13 mouse cellular contexts compared by ENCODE assay signal in the genomic region with DNA sequence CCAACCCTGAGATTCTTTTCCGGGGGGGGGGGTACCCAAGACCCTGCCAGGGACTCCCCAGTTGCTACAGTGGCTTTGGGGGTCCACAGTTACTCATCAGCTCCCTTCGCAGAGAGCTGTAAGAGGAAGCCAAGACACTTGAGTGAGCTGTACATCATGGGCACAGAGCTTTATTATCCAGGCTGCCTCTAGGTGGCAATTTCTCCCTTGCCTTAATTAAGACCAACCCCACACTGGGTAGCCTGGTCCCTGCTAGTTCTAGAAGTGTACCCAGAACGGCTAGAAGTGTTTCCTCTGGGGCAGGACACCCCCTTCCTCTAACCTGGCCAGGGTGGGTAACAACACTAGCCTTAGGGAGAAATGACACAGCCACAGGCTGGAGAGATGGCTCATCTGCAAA. TPM values are rescaled to one million over a fixed set of nuclear protein-coding genes. Genes with fewer than 3 reads are reported as not detected.
DNase-seq lines count a peak whose midpoint lies in the region; ATAC-seq and TF ChIP-seq lines count a peak whose summit lies in the region.
"Had no signal": no experiment of that assay in that cellular context is flagged by ENCODE, and none has a peak within 500 bp of the region (broad histone marks: within the 10 kb centered on the region; RNA-seq: fewer than 3 reads in every experiment).

No protein-coding gene starts in this region.

- 45% methylated on average over 3 of the region's 3 CpGs for WGBS in hindbrain, embryonic 15.5 days
- WGBS in hindbrain, embryonic 10.5 days = 53% methylated on average over 3 of the region's 3 CpGs
- WGBS in midbrain, embryonic 11.5 days = 55% methylated on average over 3 of the region's 3 CpGs
- 56% methylated on average over 3 of the region's 3 CpGs for WGBS in midbrain, embryonic 15.5 days
- WGBS in neural tube, embryonic 15.5 days = 36% methylated on average over 3 of the region's 3 CpGs

- H3K4me1 ChIP-seq in hindbrain, embryonic 15.5 days (replicated peaks) = peaks cover 25% of the 10 kb centered on the region
- H3K4me1 ChIP-seq in hindbrain, embryonic 10.5 days (replicated peaks) = peaks cover 32% of the 10 kb centered on the region
- peaks cover 8% of the 10 kb centered on the region for H3K4me1 ChIP-seq in midbrain, embryonic 11.5 days (ENCODE audit: control insufficient read depth, insufficient read depth, low read length)
- H3K4me1 ChIP-seq in midbrain, embryonic 15.5 days = peaks cover 24% of the 10 kb centered on the region
- peaks cover 28% of the 10 kb centered on the region for H3K4me1 ChIP-seq in neural tube, embryonic 15.5 days

- peak; percentile 40; the same call in 1 of the 2 replicates for TF ChIP-seq CTCF in brain, embryonic 14.5 days (IDR thresholded peaks at IDR 0.05; ENCODE audit: borderline replicate concordance, extremely low read depth, insufficient read depth, insufficient read length)

- H3K27me3 ChIP-seq in hindbrain, embryonic 15.5 days = peaks cover 5% of the 10 kb centered on the region; the same call in 1 of the 2 replicates
- peaks cover 45% of the 10 kb centered on the region for H3K27me3 ChIP-seq in hindbrain, embryonic 10.5 days (ENCODE audit: insufficient read depth, poor library complexity, severe bottlenecking)
- H3K27me3 ChIP-seq in midbrain, embryonic 11.5 days (ENCODE audit: control insufficient read depth, insufficient read depth, low read length) = peaks cover 17% of the 10 kb centered on the region
- peaks cover 15% of the 10 kb centered on the region for H3K27me3 ChIP-seq in midbrain, embryonic 15.5 days (replicated peaks)
- H3K27me3 ChIP-seq in neural tube, embryonic 15.5 days (replicated peaks) = peaks cover 22% of the 10 kb centered on the region

- no peak overlapping the region for H3K9ac ChIP-seq in hindbrain, embryonic 15.5 days
- no peak overlapping the region for H3K9ac ChIP-seq in midbrain, embryonic 11.5 days (ENCODE audit: low read length)
- no peak overlapping the region for H3K9ac ChIP-seq in midbrain, embryonic 15.5 days
- no peak overlapping the region for H3K9ac ChIP-seq in neural tube, embryonic 15.5 days (replicated peaks)
- H3K9ac ChIP-seq: embryonic facial prominence, embryonic 13.5 days had no signal

- H3K4me3 ChIP-seq in hindbrain, embryonic 15.5 days = no peak overlapping the region
- H3K4me3 ChIP-seq in hindbrain, embryonic 10.5 days = no peak overlapping the region
- no peak overlapping the region for H3K4me3 ChIP-seq in midbrain, embryonic 11.5 days (ENCODE audit: low read depth, low read length)
- H3K4me3 ChIP-seq in midbrain, embryonic 15.5 days = no peak overlapping the region
- H3K4me3 ChIP-seq in neural tube, embryonic 15.5 days (replicated peaks) = no peak overlapping the region
- H3K4me3 ChIP-seq: embryonic facial prominence, embryonic 13.5 days had no signal

- H3K27ac ChIP-seq in hindbrain, embryonic 15.5 days (replicated peaks) = no peak overlapping the region
- H3K27ac ChIP-seq in hindbrain, embryonic 10.5 days = no peak overlapping the region
- no peak overlapping the region for H3K27ac ChIP-seq in midbrain, embryonic 11.5 days (ENCODE audit: low read depth, low read length)
- H3K27ac ChIP-seq in midbrain, embryonic 15.5 days = no peak overlapping the region
- H3K27ac ChIP-seq in neural tube, embryonic 15.5 days (replicated peaks) = no peak overlapping the region
- H3K27ac ChIP-seq: embryonic facial prominence, embryonic 13.5 days had no signal

- peak; percentile 43; the same call in 1 of the 2 replicates for ATAC-seq in hindbrain, embryonic 15.5 days (ENCODE audit: low FRiP score, low read depth)
- 0 out of 2 replicates have a peak, but pooled peaks have one; percentile 22 for ATAC-seq in midbrain, embryonic 11.5 days (ENCODE audit: low FRiP score)
- ATAC-seq in midbrain, embryonic 15.5 days (replicated peaks) = no peak; the same call in 1 of the 2 replicates
- 0 out of 2 replicates have a peak, but pooled peaks have one; percentile 22 for ATAC-seq in neural tube, embryonic 15.5 days (ENCODE audit: low FRiP score)

- no peaks in the 10 kb centered on the region for H3K9me3 ChIP-seq in hindbrain, embryonic 15.5 days
- H3K9me3 ChIP-seq in hindbrain, embryonic 10.5 days = no peaks in the 10 kb centered on the region
- no peaks in the 10 kb centered on the region for H3K9me3 ChIP-seq in midbrain, embryonic 11.5 days (ENCODE audit: control insufficient read depth, low read length)
- no peaks in the 10 kb centered on the region for H3K9me3 ChIP-seq in midbrain, embryonic 15.5 days
- H3K9me3 ChIP-seq in neural tube, embryonic 15.5 days (replicated peaks) = no peaks in the 10 kb centered on the region
- H3K9me3 ChIP-seq: embryonic facial prominence, embryonic 13.5 days; G1E had no signal

- no peak for DNase-seq in hindbrain, embryonic 10.5 days (ENCODE audit: low spot score)
- no peak for DNase-seq in midbrain, embryonic 11.5 days (ENCODE audit: low spot score, missing footprints)
- DNase-seq in brain, embryonic 14.5 days (ENCODE audit: low read depth) = peak; percentile 63
- no peak for DNase-seq in gastrocnemius, adult 8-10 months (ENCODE audit: low spot score in 2 of 2)
- DNase-seq: kidney, adult 8-10 months; lung, postnatal 4 days; right cerebral cortex, adult 18-20 months; thymus, postnatal 4 days had no signal

- TF ChIP-seq POLR2A in brain, embryonic 14.5 days (IDR thresholded peaks at IDR 0.05; ENCODE audit: borderline replicate concordance, extremely low read depth, insufficient read depth, insufficient read length, poor library complexity, severe bottlenecking) = no peak

- peaks cover 11% of the 10 kb centered on the region; the same call in 1 of the 2 replicates for H3K36me3 ChIP-seq in hindbrain, embryonic 15.5 days
- no peaks in the 10 kb centered on the region for H3K36me3 ChIP-seq in hindbrain, embryonic 10.5 days
- H3K36me3 ChIP-seq in midbrain, embryonic 11.5 days (ENCODE audit: control insufficient read depth, insufficient read depth, low read length) = no peaks in the 10 kb centered on the region
- no peaks in the 10 kb centered on the region for H3K36me3 ChIP-seq in midbrain, embryonic 15.5 days (replicated peaks)
- H3K36me3 ChIP-seq in neural tube, embryonic 15.5 days = peaks cover 25% of the 10 kb centered on the region
- H3K36me3 ChIP-seq: G1E had no signal

- no peak overlapping the region for H3K4me2 ChIP-seq in hindbrain, embryonic 15.5 days
- no peak overlapping the region for H3K4me2 ChIP-seq in midbrain, embryonic 11.5 days
- no peak overlapping the region for H3K4me2 ChIP-seq in midbrain, embryonic 15.5 days
- H3K4me2 ChIP-seq in neural tube, embryonic 15.5 days = no peak overlapping the region
- H3K4me2 ChIP-seq: embryonic facial prominence, embryonic 13.5 days had no signal

RNA-seq across cellular contexts. Expression of gene Katnb1, which starts 54.3 kb away (rescaled TPM):
- polyA plus RNA-seq in hindbrain, embryonic 15.5 days (2015; fragmentation: Nextera tagmentation; extraction: Ambion mirVana) = 42.2 and 49.9 TPM in 2 replicates
- 37.7 and 41.6 TPM in 2 replicates for polyA plus RNA-seq in hindbrain, embryonic 10.5 days (2016; fragmentation: Nextera tagmentation; extraction: Ambion mirVana)
- 27.8 and 30.9 TPM in 2 replicates for polyA plus RNA-seq in midbrain, embryonic 11.5 days (2014; fragmentation: Nextera tagmentation; extraction: Ambion mirVana)
- polyA plus RNA-seq in midbrain, embryonic 15.5 days (2015; fragmentation: Nextera tagmentation; extraction: Ambion mirVana) = 49.5 and 49.8 TPM in 2 replicates
- 56.2 and 67.2 TPM in 2 replicates for polyA plus RNA-seq in brain, embryonic 14.5 days (2012; rRNA removed)
- 41.5 and 43.3 TPM in 2 replicates for polyA plus RNA-seq in neural tube, embryonic 15.5 days (2015; fragmentation: Nextera tagmentation; extraction: Ambion mirVana)
- total RNA-seq in gastrocnemius, adult 8-10 months (2022) = 1 to 10 TPM; 7.0 to 8.9 (median 7.6) TPM
